Mouse (Mus musculus) brain, adult 2 months (tissue): ENCODE data around the gene Sult3a1.
A peak's percentile ranks its signal among the peaks of the same experiment; 100 is the strongest.
"Not testable (repeated sequence)": the region's sequence is repeated elsewhere in the genome, so short reads cannot be mapped to it uniquely, and the experiment has no call there.

Source experiments
- DNase-seq: peaks from one replicate; pipeline ENCODE4 v3.0.0; 2011; ENCODE audit warnings: low read depth, low spot score

Gene Sult3a1

DNA sequence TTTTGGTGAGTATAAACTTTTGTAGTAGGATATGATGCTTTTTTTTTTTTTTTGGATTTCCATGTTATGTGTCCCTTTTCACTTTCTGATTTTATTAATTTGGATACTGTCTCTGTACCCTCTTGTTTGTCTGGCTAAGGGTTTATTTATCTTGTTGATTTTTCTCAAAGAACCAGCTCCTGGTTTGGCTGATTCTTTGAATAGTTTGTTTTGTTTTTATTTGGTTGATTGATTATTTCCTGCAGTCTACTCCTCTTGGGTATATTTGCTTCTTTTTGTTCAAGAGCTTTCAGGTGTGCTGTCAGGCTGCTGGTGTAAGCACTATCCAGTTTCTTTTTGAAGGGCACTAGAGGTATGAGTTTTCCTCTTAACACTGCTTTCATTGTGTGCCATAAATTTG lies at the start of gene Sult3a1:
Sult3a1 (plus strand) TSS at position 301 of the 400 bp plus-strand sequence.
- no peak for DNase-seq

DNA sequence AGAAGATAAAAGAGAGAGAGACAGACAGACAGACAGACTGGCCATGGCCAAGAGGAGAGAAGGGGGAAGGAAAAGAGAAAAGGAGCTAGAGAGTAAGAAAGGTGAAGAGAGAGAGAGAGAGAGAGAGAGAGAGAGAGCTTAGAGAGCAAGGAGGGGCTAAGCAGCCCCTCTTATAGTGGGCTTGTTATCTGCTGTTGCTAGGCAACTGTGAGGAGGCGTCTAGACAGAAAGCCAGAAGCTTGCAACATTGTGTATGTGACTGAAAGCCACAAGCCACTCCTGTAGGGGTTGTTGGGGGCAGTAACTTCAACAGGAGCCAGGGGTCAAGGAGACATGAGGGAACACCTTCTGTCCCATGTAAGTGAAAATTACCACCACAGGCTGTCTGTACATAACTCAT lies 45.7 kb upstream of the Sult3a1 start:
- DNase-seq, result no peak

DNA sequence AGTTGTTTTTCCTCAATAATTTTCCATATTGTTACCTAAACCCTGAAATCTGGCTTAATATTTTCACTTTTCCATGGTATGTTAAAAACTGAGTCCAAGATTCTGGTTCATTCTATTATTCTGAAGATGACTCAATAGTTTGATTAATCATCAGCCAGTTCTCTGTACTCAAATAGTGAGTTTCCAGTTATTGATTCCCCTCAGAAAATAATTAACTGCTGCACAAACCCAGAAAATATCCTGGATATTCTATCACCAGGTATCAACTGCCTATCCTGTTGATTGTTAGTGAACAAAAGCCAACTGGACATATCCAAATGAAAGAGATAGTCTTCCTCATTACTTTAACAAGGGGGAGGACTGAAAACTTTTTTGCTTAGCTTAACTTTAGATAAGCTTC lies 43.3 kb upstream of the Sult3a1 start:
- DNase-seq, result no peak

DNA sequence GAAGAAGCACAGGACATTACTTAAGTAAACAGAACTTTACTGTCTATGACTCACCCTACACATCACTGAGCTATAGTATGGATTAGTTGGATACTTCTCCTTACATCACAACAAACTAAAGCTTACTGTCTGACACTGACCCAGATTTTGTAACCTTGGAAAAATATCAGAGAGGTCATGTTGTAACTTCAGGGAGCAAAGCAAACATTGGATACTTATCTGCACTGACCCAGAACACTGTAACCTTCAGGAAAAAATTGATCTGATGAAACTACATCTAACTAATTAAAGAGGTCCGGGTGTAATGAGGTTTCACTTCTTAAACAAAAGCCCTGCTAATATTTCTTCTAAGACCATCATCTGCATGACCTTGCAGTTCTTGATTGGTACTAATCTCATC lies 40.6 kb upstream of the Sult3a1 start:
- DNase-seq, result no peak

DNA sequence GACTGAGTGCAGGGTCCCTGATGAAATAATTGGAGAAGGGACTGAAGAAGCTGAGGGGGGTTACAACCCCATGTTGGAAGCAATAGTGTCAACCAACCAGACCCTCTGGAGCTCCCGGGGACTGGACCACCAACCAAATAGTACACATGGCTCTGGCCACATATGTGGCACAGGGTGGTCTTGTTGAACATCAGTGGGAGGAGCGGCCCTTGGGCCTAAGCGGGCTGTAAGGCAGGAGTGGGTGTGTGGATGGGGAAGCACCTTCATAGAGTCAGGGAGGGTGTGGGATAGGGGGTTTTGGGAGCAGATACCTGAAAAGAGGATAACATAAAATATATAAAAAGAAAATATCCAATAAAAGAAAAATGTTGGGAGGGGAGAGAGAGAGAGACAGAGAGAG lies 36.6 kb upstream of the Sult3a1 start:
- DNase-seq, result no peak

DNA sequence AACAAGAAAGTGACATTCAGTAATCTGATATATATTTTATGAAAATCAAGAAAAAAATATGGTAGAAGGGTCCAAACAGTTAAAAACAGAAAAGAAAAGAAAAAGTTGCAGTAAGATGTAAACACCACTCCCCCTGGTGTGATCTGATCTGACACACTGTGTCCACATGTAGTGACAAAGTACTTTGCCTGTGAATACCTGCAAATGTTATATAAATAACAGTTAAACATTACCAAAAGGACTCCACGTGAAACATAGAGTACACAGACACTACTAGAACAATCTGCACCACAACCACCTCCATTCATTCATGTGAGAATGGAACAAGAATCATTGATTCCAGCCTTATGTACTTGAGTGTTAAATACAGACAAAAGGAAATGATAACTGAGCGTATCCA lies 8.5 kb downstream of the Sult3a1 start:
- DNase-seq, result no peak

DNA sequence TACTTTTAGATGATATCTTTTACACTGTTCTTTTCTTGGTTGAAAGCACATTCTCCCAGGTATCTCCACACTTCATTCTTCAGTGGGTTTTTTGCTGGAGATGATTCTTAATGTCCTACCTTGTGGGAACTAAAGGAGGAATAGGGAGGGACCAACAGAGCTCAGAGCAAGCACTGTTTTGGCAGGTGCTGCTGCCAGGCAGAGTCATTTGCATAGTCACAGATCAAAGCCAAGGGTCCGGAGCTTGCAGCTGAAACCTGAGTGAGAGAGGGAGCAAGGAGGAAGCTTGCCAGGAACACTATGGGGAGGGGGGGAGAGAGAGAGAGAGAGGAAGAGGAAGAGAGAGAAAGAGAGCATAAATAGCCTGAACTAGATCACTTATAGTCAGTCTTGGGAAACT lies 12.9 kb downstream of the Sult3a1 start:
- no peak for DNase-seq

DNA sequence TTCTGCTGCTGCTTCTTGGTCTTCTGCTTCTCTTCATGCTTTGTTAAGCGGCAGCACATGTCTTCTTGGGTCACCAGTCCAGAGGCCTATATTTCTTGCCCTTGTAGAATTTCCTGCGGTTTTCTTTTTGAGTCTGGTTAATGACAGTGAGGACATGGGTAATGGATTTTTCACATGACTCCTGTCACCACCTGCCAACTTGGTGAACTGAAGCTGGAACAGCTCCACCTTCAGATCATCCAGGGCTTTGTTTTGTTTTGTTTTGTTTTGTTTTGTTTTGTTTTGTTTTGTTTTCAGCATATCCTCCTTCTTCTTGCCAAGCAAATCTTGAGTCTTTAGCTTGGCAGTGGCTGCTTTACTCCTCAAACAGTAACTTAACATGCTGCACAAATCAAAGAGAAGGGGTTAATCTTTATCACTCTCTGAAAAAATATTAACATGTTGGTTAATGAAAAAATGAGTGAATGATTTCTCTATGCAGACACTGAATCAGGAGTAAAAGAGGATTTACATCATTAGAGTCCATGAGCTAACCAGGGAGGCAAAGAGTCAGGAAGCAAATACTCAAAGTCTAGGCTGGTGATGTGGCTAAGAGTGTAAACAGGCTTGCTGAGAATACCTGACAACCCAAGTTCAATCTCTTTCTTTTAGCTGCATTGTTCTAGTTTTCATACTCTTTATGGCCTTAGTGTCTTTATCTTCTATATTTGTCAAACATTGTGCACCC lies 15.3 kb downstream of the Sult3a1 start:
- DNase-seq, result no peak

DNA sequence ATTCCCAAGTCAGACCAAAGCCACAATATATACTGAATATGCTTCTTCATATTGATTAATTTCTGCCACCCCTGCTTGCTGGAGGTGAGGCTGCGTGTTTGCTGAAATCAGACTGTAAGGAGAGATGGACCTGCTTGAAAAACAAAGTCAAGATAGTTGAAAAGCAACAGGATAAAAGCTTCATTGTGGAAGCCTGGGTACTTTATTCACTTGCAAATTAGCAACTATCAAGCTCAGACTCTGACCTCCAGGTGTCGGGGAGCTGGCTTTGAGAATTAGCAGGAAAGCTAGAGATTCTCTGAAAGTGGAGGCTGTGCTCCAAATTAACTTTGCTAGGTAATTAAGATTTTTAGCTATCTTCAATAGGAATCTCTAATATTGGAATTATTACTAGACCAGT lies 24.9 kb downstream of the Sult3a1 start:
- not testable (repeated sequence) for DNase-seq

DNA sequence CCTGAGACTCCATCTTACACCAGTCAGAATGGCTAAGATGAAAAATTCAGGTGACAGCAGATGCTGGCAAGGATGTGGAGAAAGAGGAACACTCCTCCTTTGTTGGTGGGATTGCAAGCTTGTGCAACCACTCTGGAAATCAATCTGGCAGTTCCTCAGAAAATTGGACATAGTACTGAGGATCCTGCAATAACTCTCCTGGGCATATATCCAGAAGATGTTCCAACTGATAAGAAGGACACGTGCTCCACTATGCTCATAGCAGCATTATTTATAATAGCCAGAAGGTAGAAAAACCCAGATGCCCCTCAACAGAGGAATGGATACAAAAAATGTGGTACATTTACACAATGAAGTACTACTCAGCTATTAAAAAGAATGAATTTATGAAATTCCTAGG lies 44.0 kb downstream of the Sult3a1 start:
- not testable (repeated sequence) for DNase-seq

DNA sequence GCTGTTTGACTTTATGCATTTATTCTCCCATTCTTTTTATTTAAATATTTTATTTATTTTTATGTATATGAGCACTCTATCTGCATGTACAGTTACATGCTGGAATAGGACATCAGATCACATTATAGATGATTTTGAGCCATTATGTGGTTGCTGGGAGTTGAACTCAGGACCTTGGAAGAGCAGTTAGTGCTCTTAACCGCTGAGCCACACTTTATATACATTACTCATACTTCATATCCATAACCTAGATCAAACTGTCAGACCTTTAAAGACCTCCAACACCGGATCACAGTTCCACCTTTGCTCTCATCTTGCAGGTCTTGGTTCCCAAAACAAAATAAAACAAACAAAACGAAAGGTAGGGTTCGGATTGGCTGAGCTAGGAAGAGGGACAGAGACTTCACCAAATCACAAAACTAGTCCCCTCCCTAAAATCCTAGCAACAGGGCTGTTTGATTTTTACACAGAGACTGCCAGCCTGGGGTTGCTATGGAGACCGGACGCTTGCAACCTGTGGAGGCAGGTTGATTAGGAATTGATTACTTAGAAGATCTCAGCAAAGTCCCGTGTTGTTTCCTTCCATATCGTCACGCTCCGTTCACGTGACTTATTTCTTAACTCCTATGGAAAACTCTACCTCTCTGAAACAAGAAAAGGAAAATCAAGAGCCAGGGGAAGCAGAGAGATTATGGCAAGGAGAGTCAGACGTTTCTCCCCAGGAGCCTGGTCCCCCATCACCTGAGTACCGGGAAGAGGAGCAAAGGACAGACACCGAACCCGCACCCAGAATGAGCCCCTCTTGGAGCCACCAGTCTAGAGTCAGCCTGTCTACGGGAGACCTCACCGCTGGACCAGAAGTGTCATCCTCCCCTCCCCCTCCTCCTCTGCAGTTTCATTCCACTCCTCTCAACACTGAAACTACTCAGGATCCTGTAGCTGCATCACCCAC lies 47.3 kb downstream of the Sult3a1 start, which contains the start of gene Rsph4a:
Rsph4a (plus strand) TSS at position 582 of the 952 bp plus-strand sequence.
- DNase-seq, result peak; percentile 85

DNA sequence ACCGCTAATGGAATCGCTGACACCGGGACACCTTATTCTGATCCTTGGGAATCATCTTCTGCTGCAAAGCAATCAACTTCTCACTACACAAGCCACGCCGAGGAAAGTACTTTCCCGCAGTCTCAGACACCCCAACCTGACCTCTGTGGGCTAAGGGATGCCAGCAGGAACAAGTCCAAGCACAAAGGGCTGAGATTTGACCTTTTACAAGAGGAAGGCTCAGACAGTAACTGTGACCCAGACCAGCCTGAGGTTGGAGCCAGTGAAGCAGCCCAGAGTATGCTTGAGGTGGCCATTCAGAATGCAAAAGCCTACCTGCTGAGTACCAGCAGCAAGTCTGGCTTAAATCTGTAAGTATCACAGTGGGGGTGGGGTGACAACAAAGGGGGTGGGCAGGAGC lies 48.0 kb downstream of the Sult3a1 start:
- DNase-seq, result no peak
